Mouse (Mus musculus) embryo, embryonic 11 days (tissue): ENCODE measurements around the gene Brsk1.

Experiments used
- DNase-seq: peaks from one replicate; pipeline ENCODE4 v3.0.0-alpha.2; 2015

Brsk1 gene

DNA sequence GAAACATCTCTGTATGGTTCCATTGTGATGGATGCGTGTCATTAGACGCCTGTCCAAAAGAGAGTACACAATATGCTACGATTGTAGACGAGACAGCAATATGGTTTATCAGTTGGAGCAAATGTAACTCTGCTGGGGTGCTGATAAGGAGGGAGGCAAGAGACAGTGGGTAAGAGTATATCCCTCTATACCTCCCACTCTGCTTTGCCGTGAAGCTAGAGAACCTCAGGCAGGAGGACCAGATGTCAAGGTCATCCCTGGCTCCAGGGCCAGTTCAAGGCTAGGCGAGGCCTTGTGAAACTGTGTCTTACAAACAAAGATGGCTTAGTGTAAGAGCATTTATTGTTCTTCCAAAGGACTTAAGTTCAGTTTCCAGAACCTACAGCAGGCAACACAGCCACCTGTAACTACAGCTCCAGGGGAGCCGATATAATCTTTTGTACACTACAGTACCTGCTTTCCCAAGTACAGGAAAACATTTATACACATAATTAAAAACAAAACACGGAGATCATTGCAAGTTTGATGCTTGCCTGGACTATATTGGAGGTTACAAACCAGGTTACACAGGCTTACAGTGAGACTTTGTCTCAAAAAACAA, 19.6 kb upstream of the Brsk1 start:
- DNase-seq, result no peak

DNA sequence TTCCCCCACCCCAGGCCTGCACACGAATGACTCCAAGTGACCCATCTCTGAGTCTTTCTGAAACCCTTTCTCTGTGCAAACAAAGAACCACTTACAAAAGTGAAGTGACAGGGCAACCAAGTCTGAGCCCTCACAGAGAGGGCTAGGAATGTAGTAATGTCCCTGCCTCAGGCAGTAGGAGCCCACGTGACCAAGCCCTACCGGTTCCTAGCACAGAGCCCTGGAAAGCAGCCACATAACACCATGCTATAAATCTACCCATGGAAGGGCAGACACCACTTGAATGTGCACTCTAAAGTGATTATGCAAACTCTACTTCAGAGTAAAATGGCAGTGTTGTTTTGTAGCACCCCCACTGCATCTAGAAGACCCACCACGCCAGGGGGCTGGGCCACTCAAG, 18.4 kb upstream of the Brsk1 start:
- DNase-seq, result peak; percentile 37

DNA sequence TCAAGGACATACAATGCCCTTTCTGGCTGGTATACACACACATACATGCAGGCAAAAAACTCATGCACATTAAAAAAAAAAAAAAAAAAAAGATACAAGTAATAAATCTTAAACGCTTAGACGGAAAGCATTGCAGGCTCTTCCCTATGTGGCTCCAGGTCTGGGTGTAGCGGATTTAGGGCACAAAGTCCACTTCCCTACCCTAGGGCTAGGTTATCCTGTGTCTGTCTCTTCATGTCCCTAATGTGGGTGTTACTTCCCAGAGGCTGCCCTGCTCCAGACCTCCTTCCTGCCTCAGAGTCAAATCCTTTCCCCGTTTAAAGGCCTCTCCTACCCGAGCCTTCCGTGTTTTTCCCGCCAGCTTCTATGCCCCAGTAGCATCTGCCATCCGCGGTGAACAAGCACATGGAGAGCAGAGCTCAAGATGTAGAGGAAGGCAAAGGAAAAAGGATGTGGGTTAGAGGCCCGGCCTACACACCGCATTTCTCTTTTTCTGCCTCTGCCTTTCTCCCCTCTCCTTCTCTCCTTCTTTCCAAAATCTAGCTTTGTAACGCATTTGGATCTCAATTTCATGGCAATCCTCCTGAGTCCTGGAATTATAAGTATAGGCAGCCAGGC, 16.2 kb upstream of the Brsk1 start:
- DNase-seq, result no peak

DNA sequence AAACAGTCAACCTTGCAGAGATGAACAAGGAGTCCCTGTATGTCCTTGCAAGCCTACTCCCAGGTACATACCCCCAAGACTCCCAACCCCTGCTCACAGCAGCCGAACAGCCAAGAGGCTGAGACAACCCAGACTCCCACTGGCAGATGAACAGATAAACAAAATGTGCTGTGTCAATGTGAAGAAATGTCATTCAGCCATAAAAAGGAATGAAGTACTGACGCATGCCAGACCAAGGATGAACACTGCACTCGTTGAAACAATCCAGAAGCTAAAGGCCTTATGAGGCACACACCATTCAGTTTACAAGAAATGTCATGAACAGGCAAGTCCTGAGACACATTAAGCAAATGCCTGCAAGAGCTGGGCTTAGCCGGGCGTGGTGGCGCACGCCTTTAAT, 15.2 kb upstream of the Brsk1 start:
- DNase-seq, result no peak

DNA sequence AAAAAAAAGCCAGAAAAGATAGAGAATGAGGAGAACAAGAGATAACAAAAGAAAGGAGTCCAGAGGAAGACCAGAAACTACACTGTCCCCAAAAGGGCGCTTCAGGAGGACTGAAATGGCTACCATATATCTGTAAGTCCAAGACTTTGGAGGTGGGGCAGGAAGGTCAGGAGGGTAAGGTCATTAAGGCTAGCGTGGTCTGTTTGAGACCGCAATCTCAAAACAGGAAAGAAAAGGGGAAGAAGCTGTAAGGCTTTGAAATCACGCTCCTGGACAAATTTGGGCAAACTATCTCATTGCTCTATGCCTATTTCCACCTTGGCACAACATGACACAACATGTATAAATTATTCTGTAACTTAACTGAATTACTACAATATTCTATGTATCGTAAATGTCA, 7.1 kb upstream of the Brsk1 start:
- DNase-seq, result no peak

DNA sequence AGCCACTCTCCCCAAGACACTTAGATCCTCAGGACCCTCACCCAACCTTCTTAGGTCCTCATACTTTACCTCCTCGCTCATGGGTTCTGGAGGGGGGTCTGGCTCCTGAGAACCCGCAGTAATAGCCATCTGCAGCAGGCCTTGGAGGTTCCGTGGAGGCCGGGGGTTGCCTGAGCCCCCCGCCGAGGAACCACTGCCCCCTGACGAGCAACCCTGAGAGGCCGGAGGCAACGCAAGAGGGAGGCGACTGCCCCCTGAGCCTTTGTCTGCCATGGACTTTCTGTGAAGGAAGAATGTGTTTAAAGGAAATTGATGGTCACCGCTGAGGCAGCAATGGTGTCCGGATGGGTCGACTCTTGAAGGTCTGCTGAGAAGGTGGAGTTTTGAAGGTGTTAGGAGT, 6.2 kb upstream of the Brsk1 start:
- DNase-seq, result no peak

DNA sequence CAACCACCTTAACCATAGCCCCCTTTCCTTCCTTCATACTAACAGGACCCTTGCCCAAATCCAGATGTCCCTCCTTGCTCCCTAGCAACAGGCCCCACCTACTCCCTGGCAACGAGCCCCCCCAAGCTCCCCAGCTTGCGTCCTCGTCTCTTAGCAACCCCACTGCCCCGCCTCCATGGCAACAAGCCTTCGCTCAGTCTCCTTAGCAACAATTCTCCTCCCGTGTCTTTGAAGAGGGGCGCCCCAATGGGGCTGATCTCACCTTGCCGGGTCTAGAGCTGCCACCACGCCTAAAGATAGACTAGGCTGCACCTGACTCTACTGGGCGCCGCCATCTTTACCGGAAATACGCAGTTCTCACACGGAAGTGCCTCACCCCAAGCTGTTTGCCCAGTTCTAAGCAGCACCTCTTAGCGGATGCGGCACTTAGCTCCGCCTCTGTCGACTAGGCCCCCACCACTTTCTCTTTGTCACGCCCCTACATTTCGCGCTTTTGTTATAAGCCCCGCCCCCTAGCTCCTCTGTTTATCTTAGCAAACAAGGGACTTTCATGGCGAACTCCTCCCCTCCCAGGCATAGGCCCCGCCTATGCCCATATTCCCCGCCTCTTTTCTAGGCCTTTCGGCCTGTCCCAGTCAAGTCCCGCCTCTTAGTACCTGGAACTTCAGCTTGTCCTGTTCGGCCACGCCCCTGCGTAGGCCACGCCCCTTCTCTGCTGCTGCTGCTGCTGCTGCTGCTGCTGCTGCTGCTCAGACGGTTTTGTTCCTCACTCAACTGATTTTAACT, 5.6 kb upstream of the Brsk1 start, which contains the start of gene Hspbp1:
Gene Hspbp1, minus strand, starts transcription at position 437 of the 786 bp plus-strand sequence.
- peak; percentile 97 for DNase-seq

DNA sequence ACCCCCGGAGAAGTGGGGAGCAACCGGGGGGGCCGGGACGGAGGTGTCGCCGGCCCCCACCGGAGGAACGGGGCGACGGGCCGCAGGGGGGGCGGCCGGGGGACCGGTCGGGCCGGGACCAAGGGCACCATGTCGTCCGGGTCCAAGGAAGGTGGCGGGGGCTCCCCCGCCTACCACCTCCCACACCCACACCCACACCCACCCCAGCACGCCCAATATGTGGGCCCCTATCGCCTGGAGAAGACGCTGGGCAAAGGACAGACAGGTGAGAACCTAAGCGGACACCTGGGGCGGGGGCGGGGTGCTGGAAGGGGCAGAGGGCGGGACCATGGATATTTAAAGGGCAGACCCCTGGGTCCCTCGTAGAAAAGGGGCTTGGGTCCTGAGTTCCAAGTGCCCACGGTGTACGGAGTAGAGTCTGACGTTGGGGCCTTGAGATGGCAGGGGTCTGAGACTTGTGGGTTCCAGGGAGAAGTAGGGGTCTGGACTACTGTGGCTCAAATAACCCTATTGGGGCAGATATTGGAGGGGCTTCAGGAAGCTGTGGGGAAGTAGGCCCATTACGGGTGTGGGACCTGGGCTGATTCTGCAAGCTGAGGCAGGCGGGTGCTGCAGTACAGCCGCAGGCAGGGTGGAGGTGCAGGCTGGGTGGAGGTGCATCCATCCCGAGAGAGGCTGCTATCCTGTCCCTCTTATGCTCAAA, 698 bp downstream of the Brsk1 start:
- DNase-seq, result peak; percentile 41

DNA sequence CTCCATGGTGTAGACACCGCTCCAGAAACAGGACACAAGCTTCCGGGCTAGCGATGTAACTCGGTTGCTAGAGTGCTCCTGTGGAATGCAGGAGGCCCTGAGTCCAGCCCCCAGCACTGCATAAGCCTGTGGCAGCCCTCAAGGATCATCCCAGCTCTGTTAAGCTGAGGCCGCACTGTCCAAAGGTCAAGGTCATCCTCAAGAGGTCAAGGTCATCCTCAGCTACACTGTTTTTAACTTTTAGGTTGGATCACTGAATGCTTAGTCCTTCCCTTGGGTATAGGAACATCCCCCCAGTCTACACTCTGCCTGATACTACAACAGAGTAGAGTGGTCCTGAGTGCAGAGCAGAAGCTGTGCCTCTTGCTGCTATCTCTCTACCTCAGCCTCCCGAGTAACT, 2.6 kb downstream of the Brsk1 start:
- no peak for DNase-seq

DNA sequence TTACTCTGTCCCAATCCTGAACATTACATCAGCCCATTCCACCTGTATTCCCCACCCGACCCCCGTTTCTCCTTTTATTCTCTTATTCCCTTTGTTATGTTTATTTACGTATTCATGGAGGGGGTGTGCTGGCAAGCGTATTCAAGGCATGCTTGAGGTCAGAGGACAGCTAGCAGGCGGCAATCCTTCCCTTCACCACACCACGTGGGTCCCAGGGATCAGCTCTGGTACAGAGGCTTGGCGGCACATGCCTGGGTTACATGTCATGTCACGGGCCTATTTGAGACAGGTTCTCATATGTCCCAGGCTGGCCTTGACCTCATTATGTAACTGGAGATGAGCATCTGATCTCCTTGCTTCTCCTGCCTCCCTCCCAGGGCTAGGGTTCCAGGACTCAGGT, 11.9 kb downstream of the Brsk1 start:
- peak; percentile 36 for DNase-seq

DNA sequence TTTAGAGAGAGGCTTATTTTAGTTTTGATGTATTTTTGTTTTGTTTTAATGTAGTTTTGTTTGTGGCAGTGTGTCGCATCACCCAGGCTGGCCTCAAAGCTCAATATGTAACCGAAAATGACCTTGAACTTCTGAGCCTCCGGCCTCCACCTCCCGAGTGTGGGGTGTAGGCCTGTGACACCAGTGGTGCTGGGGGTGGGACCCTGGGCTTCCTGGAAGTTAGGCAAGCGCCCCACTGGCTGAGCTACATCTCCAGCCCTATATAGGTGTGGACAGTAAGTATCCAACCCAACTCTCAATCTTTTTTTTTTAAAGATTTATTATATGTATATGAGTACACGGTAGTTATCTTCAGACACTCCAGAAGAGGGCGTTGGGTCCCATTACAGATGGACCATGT, 12.8 kb downstream of the Brsk1 start:
- DNase-seq, result no peak

DNA sequence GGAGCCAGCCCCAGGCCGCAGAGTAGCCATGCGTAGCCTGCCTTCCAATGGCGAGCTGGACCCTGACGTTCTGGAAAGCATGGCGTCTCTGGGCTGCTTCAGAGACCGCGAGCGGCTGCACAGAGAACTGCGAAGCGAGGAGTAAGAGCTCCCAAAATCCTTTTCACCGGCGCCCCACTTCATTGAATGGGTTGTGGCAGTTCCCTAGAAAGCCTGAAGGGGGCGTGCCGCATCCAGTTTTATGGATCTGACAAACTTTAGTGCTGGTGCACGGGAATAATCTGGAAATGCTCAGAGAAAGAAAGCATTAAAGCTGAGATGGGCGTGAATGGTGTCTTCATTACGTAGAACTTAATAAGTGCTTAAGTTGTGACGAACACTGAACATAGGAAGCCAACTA, 14.7 kb downstream of the Brsk1 start:
- peak; percentile 57 for DNase-seq

DNA sequence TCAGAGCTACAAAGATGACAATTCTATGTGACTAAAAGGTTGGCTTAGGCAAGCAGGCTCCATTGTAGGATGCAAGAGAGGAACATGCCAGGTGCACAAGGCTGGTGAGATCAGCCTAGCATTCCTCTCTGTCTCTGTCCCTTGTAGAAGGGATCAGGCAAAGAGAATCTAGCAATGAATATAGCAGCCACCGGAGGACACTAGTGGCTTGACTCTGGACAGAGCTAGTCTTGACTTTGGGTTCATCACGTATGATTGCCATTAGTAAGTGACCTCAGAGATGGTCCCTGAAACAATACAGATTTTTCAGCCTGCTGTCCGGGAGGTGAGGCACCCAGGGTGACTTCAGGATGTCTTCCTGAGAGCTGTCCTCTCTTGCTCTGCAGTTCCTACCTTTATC, 22.2 kb downstream of the Brsk1 start:
- DNase-seq, result no peak

DNA sequence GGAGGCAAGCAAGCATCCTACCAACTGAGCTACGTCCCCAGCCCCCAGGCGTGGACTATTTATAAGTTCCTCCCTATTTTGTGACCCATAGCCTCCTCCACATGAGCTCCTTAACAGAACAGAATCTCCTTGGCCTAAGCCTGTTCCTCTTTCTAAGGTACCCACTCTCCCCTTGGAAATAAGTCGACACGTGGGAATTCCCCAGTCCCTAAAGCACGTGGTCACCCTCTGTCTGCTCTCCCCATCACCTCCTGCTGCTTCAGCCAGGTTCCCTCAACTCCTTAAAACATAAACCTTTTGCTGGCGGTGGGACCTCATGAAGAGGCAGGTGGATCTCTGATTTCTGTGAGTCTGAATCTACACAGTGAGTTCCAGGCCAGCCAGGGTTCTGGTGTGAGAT, 26.6 kb downstream of the Brsk1 start:
- DNase-seq, result no peak

DNA sequence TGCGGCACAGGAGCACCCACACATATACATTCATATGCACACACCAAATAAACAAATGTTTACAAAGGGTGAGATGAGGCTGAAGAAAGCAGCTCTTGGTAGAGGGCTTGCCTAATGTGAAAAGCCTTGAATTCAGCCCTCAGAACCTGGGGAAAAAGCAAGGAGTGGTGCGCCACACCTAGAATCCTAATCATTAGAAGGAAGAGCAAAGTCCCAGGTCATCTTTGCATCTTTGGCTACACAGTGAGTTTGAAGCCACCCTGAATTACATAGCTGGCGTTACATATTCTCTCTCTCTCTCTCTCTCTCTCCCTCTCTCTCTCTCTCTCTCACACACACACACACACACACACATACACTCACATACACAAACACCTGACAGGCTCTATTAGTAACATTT, 28.9 kb downstream of the Brsk1 start:
- DNase-seq, result no peak

DNA sequence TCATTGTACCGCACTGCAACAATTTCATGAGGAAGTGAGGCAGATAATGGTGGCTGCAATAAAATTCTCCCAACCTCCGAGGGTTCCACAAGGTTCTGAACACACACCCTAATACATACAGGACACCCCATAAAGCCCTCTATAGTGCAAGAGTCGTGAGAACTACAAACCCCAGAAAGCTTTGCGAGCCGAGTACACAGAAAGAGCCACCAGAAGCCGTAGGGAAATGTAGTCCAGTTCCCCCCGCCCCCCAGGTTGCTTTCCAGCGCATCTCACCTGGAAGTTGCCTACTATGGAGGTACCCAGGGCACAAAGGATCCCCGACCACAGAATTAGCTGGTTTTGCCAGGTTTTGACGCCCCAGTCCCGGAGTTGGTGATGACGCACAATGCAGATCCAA, 33.1 kb downstream of the Brsk1 start:
- peak; percentile 39 for DNase-seq

DNA sequence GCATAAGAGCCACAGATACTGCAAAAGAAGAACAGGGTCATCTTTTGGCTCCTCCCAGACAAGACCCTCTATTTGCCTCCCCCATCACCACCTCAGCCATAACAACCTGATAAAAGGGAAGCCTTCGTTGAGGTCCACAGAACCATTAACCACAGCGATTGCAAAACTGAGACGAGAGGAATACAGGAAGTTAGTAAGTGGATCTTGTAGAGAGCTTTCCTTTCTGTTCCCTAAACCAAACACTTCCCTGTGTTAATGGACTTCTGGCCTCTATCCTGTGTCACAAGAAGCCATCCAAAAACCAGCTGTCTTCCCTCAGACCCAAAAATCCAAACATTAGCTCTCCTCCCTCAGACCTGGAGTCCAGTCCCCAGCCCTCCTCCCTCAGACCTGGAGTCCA, 34.0 kb downstream of the Brsk1 start:
- DNase-seq, result no peak

DNA sequence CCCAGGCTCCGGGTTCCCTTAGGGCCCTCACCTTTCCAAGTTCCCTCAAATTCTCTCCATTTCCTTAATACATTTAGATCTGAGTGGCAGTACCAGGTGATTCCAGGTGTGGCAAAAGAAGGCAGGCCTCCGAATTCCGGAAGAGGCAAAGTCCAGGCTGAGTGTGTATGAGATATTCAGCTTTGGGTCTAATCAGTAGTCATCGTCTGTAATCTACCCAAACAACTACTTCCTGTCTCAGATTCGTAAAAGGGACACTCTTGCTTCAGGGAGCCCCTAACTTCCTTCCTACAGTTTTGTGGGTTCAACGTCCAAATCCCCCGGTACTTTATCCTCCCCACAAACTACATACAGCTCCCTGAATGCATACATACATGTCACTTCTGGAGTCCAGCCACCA, 34.8 kb downstream of the Brsk1 start, which contains the start of gene Tmem150b:
Gene Tmem150b, minus strand, starts transcription at position 81 of the 400 bp plus-strand sequence.
- no peak for DNase-seq

DNA sequence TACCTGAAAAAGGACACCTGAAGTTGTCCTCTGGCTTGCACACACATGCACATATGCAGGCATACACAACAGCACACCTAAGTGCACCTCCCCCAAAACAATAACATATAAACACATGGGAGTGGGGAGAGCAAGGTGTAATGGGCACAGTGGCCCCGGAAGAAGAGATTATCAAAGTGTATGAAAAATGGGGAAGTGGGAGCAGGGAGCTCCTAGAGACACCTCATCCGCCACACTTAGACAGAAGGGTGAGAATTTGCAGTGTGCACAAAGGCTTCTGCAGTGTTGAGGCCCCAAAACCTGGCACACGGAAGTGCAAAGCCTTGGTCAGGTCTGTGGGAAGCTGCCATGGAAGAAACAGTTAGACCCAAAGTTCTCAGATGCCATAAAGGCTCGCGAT, 40.7 kb downstream of the Brsk1 start:
- no peak for DNase-seq

DNA sequence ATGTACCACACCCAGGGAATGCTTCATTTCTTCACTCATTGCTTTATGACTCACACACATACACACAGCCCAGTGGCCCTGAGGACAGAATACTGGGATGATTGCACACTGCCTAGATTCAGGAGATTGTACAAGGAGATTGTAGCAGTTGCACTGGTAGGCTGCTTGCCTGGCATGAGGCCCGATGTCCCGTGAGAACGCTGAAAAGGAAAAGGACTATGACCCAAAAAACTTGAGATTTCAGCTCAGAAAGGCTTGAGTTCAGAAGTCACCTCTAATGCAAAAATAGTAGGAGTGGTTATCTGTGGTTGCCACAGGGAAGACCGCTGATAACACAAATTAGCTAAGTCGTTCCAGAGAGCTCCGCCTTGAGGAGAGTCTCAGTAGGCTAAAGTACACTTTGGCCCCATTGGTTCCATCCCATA, 42.6 kb downstream of the Brsk1 start:
- no peak for DNase-seq

DNA sequence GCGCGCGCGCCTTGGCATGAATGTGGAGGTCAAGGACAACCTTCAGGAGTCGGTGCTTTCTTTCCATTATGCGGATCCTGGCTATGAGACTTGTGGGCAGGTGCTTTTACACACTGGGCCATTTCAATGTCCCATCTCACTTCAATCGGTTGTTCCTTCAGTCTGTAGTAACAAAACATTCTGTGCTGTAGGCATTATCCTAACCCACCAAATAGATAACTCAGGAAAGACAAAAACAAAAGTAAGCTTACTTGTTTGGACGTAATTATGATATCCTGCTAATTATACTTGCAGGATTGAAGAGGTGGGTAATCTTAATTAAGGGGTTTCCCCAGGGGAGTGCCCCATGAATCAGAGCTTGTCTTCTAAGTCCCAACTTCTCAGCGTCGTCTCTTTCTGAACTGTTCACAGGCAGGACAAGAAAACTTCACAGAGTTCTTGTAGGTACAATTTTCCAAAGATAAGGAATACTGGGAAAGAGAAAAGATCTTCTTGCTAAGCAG, 48.7 kb downstream of the Brsk1 start:
- DNase-seq, result peak; percentile 6

DNA sequence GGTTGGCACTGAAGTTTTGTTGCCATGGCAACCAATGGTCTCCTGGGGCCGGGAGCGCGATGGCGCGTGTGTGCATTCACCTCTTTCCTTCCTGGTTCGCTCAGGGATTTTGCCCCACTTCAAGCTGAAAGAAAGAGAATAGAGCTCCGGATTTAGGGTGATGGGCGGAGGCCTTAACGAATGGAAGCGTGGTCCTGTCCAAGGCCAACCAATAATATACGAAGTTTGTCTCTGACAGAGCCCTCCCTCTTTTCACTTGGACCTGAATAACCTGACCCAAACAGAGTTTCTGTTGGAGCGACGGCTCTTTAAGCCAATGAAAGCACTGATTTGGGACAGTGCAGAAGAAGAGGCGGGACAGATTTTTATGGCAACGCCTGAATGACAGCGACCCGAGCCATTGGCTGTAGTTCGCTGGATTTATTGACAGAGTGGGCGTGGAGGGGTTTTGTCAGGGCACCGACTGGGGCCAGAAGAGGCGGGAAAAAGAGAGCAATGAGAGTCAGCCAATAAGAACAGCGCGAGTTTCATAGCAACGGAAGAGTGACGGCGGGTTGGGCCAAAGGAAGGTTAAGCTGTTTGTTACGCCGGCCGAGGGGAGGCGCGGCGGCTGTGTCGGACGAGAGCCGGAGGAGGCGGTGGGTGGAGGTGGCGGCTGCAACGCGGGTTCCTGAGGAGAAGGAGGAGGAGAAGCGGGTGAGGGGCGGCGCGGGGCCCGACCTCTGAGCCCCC, 49.3 kb downstream of the Brsk1 start, which contains the start of gene Kmt5c:
Gene Kmt5c, plus strand, starts transcription at position 572 of the 732 bp plus-strand sequence.
- DNase-seq, result peak; percentile 99
